Mouse (Mus musculus): Measurements from ENCODE around the gene Basp1. TPM values are rescaled to one million over a fixed set of nuclear protein-coding genes. Genes with fewer than 3 reads are reported as not detected.

Basp1 gene
- total RNA-seq, 2 experiments from 2014 or later, result 945 to 1,112 TPM

DNA sequence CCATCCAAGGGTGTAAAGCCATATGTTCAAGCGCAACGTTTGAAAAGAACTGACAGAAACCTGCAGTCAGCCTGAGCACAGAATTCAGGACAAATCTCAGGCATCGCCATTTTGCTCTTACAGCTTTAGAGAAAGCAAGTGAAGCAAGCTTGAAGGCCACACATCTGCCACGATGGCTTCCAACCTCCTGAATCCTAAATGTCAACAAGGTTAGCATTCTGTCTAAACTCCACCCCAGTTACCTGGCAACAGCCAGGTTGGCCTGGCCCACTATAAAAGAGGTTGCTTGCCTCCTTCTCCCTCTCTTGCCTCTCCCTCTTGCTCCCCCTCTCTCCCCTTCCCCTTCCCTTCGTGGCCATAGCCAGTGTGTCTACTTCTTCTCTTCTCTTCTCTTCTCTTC is 33.5 kb downstream of the Basp1 start:
- DNase-seq (ENCODE audit: low spot score in 2 of 2), result no peak
- intact Hi-C loops (cut with DNase I), result no loop called here

GRCm38 (mm10) chr15:25378707-25379106 is 34.9 kb downstream of the Basp1 start:
- DNase-seq (ENCODE audit: low spot score in 2 of 2), result no peak
- intact Hi-C loops (cut with DNase I), result no loop called here

GRCm38 (mm10) chr15:25376914-25377313 is 36.6 kb downstream of the Basp1 start:
- intact Hi-C loops (cut with DNase I), result no loop called here

GRCm38 (mm10) chr15:25373486-25373885 is 40.1 kb downstream of the Basp1 start:
- intact Hi-C loops (cut with DNase I), result no loop called here
- no peak for DNase-seq (ENCODE audit: low spot score in 2 of 2)

More at GRCm38 (mm10) chr15:25376914-25377313, 36.6 kb downstream of the Basp1 start:
- no peak for DNase-seq (ENCODE audit: low spot score in 2 of 2)

DNA sequence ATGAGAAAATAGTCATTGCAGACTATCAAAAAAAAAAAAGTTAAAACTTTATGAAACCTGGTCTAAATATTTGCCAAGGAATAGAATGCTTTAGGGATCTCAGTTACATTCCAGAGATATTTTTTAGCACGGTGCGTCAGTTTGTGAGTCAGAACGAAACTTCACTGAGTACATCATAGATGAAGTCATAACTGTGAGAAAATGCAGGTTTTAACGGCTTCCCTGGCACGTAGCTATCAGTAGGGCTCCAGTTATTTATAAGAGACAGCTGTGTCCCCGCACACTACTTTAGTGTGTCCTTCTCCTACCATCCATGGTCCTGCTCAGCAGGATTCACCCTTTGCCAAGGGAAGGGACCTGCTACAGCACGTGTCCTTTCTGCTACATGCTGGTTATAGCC is 44.0 kb downstream of the Basp1 start:
- intact Hi-C loops (cut with DNase I), result no loop called here
- DNase-seq (ENCODE audit: low spot score in 2 of 2), result no peak

DNA sequence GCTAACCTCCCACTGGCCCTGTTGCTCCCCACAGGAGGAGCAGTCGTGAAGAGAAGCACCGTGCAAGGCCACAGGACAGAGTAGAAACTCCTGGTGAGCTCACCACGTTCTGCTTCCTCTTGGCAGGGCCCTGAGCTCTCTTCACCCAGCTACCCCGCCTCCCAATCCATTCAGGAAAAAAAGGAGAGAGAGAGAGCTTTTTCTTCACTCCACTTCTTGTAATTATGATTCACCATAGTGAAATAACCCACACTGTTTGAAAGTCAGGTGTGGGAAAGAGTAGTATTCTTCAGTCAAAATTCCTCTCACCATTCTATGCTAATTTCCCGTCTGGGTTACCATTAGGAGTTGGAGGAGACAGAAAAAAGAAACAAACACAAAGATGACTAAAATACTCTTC is 48.1 kb downstream of the Basp1 start:
- intact Hi-C loops (cut with DNase I), result loop anchor here (2.0 kb wide), 1 partner anchor 45 kb away; no protein-coding TSS in a partner anchor
- DNase-seq (ENCODE audit: low spot score in 2 of 2), result no peak

DNA sequence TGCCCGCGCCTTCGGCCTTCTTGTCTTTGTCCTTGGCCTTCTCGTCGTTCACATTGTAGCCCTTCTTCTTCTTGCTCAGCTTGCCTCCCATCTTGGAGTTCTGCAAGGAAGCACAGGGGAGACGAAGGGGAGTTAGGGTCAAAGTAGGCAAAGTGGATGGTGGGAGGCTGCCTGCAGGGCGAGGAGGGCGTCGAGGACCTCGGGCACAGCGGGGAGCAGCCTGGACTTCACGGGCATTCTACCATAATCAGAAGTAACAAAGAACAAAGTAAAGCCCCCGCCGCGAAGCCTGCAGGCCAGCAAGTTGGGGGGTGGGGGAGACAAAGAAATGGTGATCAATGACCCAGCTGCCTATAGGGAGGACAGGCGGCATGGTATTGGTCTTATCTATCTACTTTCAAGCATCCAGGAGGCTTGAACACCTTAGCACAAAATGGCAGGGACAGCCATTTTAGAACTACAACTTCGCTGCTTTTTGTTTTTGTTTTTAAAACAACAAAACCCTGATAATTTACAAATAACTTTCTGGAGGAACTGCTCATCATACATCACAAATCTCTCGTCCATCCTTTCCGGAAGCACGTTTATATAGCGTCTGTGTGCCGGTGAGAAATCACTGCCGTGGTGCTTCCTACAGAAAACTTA is 48.6 kb downstream of the Basp1 start:
- intact Hi-C loops (cut with DNase I), result loop anchor here (2.0 to 5.0 kb wide), 3 partner anchors 46 to 338 kb away; no protein-coding TSS in a partner anchor
- no peak for DNase-seq (ENCODE audit: low spot score in 2 of 2)

DNA sequence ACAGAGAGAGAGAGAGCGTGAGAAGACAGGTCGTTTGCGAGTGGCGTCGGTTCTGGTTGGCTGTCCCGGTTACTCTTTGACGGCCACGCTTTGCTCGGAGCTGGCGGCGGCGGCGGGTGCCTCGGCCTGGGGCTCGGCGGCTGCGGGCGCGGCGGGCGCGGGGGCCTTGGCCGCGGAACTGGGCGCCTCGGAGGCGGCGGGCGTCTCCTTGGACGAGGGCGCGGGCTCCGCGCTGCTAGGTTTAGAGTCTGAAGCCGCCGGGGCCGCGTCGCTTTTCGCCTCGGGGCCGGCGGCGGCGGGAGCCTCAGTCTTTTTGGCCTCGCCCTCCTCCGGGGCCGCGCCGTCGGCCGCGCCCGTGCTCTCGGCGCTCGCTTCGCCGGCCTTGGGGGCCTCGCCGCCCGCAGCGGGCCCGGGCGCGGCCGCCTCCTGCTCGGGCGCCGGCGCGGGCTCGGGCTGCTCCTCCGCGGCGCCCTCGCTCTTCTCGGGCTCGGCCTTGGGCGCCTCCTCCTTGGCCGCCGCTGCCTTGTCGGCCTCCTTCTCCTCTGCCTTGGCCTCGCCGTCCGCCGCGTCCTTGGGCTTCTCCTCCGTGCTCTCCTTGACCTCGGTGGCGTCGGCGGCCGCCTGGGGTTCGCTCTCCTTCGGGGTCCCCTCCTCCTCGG is 49.3 kb downstream of the Basp1 start:
- intact Hi-C loops (cut with DNase I), result loop anchor here (2.0 to 5.0 kb wide), 3 partner anchors 47 to 337 kb away; no protein-coding TSS in a partner anchor
- DNase-seq (ENCODE audit: low spot score in 2 of 2), result no peak

GRCm38 (mm10) chr15:25363636-25364035 is 49.9 kb downstream of the Basp1 start:
- intact Hi-C loops (cut with DNase I), result loop anchor here (2.0 to 5.0 kb wide), 3 partner anchors 47 to 336 kb away; no protein-coding TSS in a partner anchor
- DNase-seq (ENCODE audit: low spot score in 2 of 2), result no peak

DNA sequence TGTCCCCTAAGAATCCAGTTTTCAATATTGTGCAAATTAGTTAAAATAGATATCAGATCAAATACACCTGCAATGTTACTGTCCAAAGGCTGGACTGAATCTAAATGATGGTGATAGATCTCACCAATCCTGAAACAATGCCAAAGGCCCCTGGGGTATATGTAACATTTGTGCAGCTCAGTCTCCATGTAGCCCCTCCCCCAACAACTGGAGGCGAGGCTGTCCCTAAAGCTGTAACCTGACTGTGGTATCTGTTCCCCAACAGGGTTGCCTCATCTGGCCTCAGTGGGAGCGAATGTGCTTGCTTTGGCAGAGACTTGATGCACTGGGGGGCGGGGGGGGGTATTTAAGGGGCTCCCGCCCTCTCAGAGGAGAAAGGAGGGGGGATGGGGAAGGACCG is 52.7 kb downstream of the Basp1 start:
- no peak for DNase-seq (ENCODE audit: low spot score in 2 of 2)
- intact Hi-C loops (cut with DNase I), result loop anchor here (5.0 kb wide), 2 partner anchors 134 to 334 kb away; no protein-coding TSS in a partner anchor

GRCm38 (mm10) chr15:25358680-25359097 is 54.9 kb downstream of the Basp1 start:
- intact Hi-C loops (cut with DNase I), result no loop called here
- peak; percentile 63 to 73 for DNase-seq (ENCODE audit: low spot score in 2 of 2)

DNA sequence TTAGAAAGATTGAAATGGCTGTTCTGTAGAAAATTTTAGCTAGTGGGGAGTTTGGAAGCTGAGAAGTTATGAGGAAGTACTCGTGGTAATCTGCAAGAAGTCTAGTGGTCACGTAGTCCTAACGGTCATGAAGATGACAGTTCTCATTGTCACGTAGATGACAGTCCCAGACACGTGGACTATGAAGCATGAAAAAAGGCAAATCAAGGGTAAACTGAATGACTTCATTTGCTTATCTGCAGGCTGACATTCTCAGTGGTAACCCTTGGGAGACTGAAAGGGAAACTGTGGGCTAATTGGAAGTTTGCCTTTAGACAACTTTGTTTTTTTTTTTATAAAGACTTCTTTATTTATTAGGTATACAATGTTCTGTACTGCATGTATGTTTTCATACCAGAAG is 58.2 kb downstream of the Basp1 start:
- DNase-seq (ENCODE audit: low spot score in 2 of 2), result no peak
- intact Hi-C loops (cut with DNase I), result no loop called here

DNA sequence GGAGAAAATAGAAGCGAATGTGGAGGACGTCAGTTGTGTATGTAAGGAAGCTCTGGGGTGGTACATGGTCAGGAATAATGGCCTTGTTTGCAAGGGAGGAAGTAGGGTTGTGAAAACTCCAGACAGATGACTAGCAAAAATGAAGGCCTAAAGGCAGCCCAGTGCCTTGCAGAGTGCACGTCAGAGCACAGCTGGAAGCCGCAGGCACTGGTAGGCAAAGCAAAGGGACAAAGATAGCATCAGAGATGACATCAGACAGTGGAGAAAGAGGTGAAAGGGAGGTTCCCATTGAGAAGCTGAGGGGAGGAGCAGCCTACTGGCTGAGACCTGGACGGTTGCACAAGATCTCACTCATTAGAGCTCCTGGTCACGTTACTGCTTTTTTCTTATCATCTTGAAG is 58.8 kb downstream of the Basp1 start:
- intact Hi-C loops (cut with DNase I), result no loop called here
- no peak for DNase-seq (ENCODE audit: low spot score in 2 of 2)

DNA sequence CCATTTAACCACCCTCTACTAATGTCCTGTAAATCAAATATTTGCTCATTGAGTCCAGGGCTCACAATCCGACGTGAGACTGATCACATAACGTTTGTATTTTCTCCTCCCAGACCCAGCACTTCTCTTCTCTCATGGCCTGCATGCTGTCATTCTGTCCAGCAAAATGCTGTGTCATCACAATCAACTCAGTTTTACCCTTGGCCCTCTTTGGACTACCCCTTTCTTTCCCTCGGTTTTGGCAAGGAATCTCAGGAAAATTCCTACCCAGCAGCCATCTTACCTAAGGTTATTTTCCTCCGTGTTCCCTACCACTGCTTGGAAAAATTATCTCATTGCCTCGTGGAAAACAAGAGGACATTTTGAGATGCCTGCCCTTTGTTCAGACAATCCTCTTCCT is 60.1 kb downstream of the Basp1 start:
- no peak for DNase-seq (ENCODE audit: low spot score in 2 of 2)
- intact Hi-C loops (cut with DNase I), result no loop called here

- intact Hi-C loops (cut with DNase I), result no loop called here
- DNase-seq (ENCODE audit: low spot score in 2 of 2), result no peak
Measured at GRCm38 (mm10) chr15:25343263-25343662, 70.3 kb downstream of the Basp1 start.

- DNase-seq (ENCODE audit: low spot score in 2 of 2), result no peak
- intact Hi-C loops (cut with DNase I), result no loop called here
Measured at GRCm38 (mm10) chr15:25335277-25335676, 78.3 kb downstream of the Basp1 start.

GRCm38 (mm10) chr15:25331877-25332445 is 81.6 kb downstream of the Basp1 start:
- intact Hi-C loops (cut with DNase I), result no loop called here
- no peak for DNase-seq (ENCODE audit: low spot score in 2 of 2)

DNA sequence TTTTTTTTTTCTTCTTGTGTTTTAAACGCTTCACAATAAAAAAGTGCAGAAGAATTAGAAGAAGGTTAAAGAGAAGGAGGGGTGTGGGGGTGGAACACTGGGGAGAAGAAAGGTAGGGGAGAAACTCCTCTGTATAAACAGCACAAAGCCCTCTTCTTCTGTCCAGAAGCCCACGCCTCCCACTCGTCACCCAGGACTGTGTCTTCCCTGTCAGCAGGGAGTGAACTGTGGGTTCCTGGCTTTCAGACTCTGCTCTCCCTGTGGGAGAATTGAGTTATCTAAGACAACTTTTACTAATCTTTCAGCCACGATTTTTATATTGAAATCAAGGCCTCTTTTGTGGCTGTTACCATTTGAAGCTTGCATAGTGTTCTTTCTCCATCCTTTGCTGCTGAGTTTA is 82.6 kb downstream of the Basp1 start:
- no peak for DNase-seq (ENCODE audit: low spot score in 2 of 2)
- intact Hi-C loops (cut with DNase I), result no loop called here

DNA sequence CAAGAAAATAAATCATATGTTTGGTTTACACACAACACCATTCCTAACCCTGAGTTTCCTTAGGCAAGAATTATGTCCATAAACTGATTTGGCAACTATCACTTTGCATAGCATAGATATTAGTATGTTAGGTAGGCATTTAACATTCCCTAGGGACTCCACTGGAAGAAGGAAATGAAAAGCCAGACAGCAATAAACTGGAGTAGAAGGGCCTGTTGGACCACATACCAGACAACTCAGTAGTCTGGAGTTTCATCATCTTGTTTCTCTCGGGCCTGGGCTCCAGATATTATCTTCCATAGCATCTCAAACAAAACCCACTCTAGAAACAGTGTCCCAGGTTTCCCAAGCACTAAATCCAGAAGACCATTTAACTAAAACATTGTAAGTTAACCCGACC is 91.0 kb downstream of the Basp1 start:
- DNase-seq (ENCODE audit: low spot score in 2 of 2), result no peak
- intact Hi-C loops (cut with DNase I), result no loop called here

GRCm38 (mm10) chr15:25322111-25322510 is 91.5 kb downstream of the Basp1 start:
- intact Hi-C loops (cut with DNase I), result no loop called here
- DNase-seq (ENCODE audit: low spot score in 2 of 2), result no peak

DNA sequence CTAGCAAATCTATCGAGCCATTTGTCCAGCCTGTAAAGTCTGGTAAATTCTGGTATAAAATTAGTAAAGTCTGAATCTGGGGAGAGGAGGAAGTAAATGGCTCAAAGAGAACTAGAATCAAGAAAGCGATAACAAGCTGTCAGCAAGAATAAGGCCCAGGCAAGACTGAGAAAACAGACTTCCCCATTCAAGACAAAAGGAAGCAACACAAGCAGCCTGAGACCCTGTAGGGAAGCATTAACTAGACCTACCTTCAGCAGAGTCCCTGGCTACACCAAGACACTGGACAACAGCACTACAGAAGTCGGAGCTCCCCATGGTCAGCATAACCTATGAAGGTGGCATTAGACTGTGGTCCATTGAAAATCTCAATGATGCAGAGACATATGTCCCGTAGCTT is 91.9 kb downstream of the Basp1 start:
- intact Hi-C loops (cut with DNase I), result no loop called here
- DNase-seq (ENCODE audit: low spot score in 2 of 2), result peak in 1 of 2 experiments; percentile 20

Data from left cerebral cortex, postnatal 14 days (tissue).